Mouse (Mus musculus): Measurements from ENCODE around the gene Eif2a. TPM values are rescaled to one million over a fixed set of nuclear protein-coding genes. Genes with fewer than 3 reads are reported as not detected.
"Not testable (repeated sequence)": the region's sequence is repeated elsewhere in the genome, so short reads cannot be mapped to it uniquely, and the experiment has no call there.

The Eif2a gene
- polyA plus RNA-seq, 1 experiment from 2014 or later: 58.0 TPM

- WGBS: 85% methylated on average over 4 of the region's 4 CpGs
- Histone ChIP-seq H3K36me3 (peaks cover 29% of the 10 kb centered on the region), H3K4me2 (no peak overlapping the region), H3K27me3 (no peaks in the 10 kb centered on the region), H3K4me1 (0 out of 2 replicates have a peak, but pooled peaks cover 18% of the 10 kb centered on the region), H3K4me3 (replicated peaks) (no peak overlapping the region), H3K9me3 (replicated peaks) (no peaks in the 10 kb centered on the region), H3K9ac (no peak overlapping the region), H3K27ac (no peak overlapping the region)
- ATAC-seq (replicated peaks; ENCODE audit: low FRiP score): no peak
These were observed 55.9 kb downstream of the Eif2a start for GRCm38 (mm10) chr3:58581530-58581929.

DNA sequence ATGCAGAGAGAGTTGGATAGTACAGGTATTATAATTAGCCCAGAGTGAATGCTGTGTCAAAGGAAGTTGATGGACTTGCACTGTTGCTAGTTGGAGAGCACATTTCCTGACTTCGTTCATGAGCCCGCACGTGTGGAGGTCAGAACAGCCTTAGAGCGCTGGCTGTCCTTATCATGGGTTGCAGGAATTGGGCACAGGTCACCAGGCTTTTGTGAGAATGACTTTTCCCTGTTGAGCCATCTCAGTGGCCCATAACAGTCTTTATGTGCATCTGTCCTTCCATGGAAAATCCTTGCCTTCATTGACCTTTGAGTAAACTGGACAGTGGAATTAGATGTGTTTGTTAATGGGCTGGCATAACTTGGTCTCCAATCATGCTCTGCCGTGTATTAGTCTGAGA is 56.7 kb downstream of the Eif2a start:
- Histone ChIP-seq H3K27ac (no peak overlapping the region), H3K27me3 (no peaks in the 10 kb centered on the region), H3K9me3 (replicated peaks) (no peaks in the 10 kb centered on the region), H3K4me1 (0 out of 2 replicates have a peak, but pooled peaks cover 18% of the 10 kb centered on the region), H3K4me2 (no peak overlapping the region), H3K9ac (no peak overlapping the region), H3K4me3 (replicated peaks) (no peak overlapping the region), H3K36me3 (peaks cover 35% of the 10 kb centered on the region)
- ATAC-seq (replicated peaks; ENCODE audit: low FRiP score): no peak
- 64% methylated on average over 5 of the region's 5 CpGs for WGBS

- Histone ChIP-seq H3K4me2 (no peak overlapping the region), H3K4me1 (0 out of 2 replicates have a peak, but pooled peaks cover 18% of the 10 kb centered on the region), H3K36me3 (peaks cover 41% of the 10 kb centered on the region), H3K27me3 (no peaks in the 10 kb centered on the region), H3K27ac (no peak overlapping the region), H3K4me3 (replicated peaks) (no peak overlapping the region), H3K9me3 (replicated peaks) (no peaks in the 10 kb centered on the region), H3K9ac (no peak overlapping the region)
- 85% methylated on average over 5 of the region's 5 CpGs for WGBS
- ATAC-seq (replicated peaks; ENCODE audit: low FRiP score): no peak
These were observed 57.3 kb downstream of the Eif2a start for GRCm38 (mm10) chr3:58582788-58583426.

DNA sequence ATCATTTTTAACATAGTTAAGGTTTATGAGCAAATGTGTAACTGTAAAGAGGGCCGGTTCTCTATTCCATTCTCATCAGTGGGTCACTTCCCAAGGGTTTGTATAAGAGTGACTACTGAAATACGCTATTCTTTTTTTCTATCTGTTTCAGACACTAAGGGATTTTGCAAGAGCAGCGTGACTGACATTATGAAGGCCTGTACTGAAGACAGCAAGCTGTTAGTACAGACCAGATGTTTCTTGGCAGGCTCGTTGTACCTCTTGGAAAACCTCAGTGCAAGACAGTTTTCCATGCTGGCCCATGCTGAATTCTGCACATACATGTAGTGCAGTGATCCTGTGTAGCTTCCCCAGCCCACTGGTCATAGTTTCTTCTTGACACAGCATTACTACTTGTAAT is 64.9 kb downstream of the Eif2a start:
- H3K9ac ChIP-seq; H3K27me3 ChIP-seq; H3K27ac ChIP-seq; H3K9me3 ChIP-seq (replicated peaks); H3K4me2 ChIP-seq; ATAC-seq (replicated peaks; ENCODE audit: low FRiP score); H3K4me3 ChIP-seq (replicated peaks); H3K4me1 ChIP-seq: not testable (repeated sequence)
- peaks cover 68% of the 10 kb centered on the region for H3K36me3 ChIP-seq
- 94% methylated on average over 4 of the region's 4 CpGs for WGBS

DNA sequence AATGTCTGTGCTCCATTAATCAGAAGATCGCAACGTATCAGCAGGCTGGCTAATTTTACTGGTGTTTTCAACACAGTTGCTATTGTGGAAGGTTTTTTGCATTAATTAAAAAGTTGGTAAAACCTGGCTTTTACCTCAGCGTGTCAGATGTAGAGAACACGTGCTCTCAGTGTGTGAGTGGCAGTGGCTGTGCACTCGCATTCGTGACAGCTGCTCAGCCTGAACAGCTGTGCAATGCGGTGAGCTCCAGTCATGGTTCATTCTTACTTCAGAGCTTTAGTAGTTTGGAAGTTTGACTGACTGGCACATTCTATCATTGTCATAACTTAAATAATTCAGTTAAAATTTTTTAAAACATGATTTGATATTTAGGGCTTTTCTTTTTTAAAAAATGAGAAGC is 67.0 kb downstream of the Eif2a start:
- H3K4me1 ChIP-seq; H3K4me2 ChIP-seq; H3K27me3 ChIP-seq; H3K9me3 ChIP-seq (replicated peaks); H3K27ac ChIP-seq; H3K4me3 ChIP-seq (replicated peaks); H3K9ac ChIP-seq; ATAC-seq (replicated peaks; ENCODE audit: low FRiP score): not testable (repeated sequence)
- peaks cover 50% of the 10 kb centered on the region for H3K36me3 ChIP-seq
- 93% methylated on average over 7 of the region's 7 CpGs for WGBS

- no peak overlapping the region for H3K9ac ChIP-seq
- no peak for ATAC-seq (replicated peaks; ENCODE audit: low FRiP score)
- H3K27me3 ChIP-seq: no peaks in the 10 kb centered on the region
- no peak overlapping the region for H3K4me2 ChIP-seq
- H3K36me3 ChIP-seq: peaks cover 45% of the 10 kb centered on the region
- WGBS: 75% methylated on average over 5 of the region's 5 CpGs
- no peak overlapping the region for H3K4me3 ChIP-seq (replicated peaks)
- H3K4me1 ChIP-seq: no peaks in the 10 kb centered on the region
- H3K27ac ChIP-seq: no peak overlapping the region
- no peaks in the 10 kb centered on the region for H3K9me3 ChIP-seq (replicated peaks)
These were observed 68.0 kb downstream of the Eif2a start for GRCm38 (mm10) chr3:58593623-58594022.

Other genes starting within 250 kb of the Eif2a start
- gene Tsc22d2, start 111.1 kb upstream of the Eif2a start, polyA plus RNA-seq (2015; fragmentation: Nextera tagmentation; extraction: Ambion mirVana): 10.0 and 10.3 TPM in 2 replicates
- gene Serp1, start 71 bp downstream of the Eif2a start, polyA plus RNA-seq (2015; fragmentation: Nextera tagmentation; extraction: Ambion mirVana): 139 and 150 TPM in 2 replicates
- 23.9 and 26.4 TPM in 2 replicates for gene Selenot, start 50.8 kb downstream of the Eif2a start, polyA plus RNA-seq (2015; fragmentation: Nextera tagmentation; extraction: Ambion mirVana)
- not detected in 2 replicates for gene Erich6, start 111.4 kb downstream of the Eif2a start, polyA plus RNA-seq (2015; fragmentation: Nextera tagmentation; extraction: Ambion mirVana)
- 3.9 and 4.8 TPM in 2 replicates for gene Siah2, start 166.6 kb downstream of the Eif2a start, polyA plus RNA-seq (2015; fragmentation: Nextera tagmentation; extraction: Ambion mirVana)